Mouse (Mus musculus): Measurements from ENCODE around the gene Rrbp1.

GRCm38 (mm10) chr2:143933516-143933915, 77.5 kb downstream of the Rrbp1 start:
- TF ChIP-seq CTCF (IDR thresholded peaks at IDR 0.05; ENCODE audit: low read depth) (no peak), EP300 (IDR thresholded peaks at IDR 0.05; ENCODE audit: low read depth) (no peak)
